Mouse (Mus musculus): ENCODE measurements around the gene Capns1.

DNA sequence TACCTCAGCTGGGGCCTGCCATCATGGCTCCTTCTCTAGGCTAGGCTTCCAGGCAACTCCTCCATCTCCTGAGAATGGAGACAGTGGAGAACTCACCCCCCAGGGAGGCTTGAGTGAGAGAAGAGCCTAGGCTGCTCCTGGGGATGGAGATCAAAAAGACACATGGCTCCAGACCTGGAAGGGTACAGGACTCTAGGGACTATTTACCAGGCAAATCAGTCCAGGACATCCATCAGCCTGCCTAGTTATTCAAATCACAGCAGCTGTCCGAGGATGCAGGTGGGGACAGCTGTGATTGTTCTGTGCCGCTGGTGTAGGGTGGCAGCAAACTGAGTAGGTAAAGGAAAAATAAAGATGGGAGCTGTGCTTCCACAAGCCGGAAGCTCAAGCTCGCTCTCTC, 37.0 kb upstream of the Capns1 start, which contains the start of gene Ovol3:
- no peak for TF ChIP-seq CTCF (IDR thresholded peaks at IDR 0.05; ENCODE audit: low read depth, low read length)
- TF ChIP-seq EP300 (IDR thresholded peaks at IDR 0.05; ENCODE audit: insufficient read depth, low read depth, low read length) = no peak
